Comparison of ENCODE assay signal across 24 mouse cellular contexts in the genomic region with DNA sequence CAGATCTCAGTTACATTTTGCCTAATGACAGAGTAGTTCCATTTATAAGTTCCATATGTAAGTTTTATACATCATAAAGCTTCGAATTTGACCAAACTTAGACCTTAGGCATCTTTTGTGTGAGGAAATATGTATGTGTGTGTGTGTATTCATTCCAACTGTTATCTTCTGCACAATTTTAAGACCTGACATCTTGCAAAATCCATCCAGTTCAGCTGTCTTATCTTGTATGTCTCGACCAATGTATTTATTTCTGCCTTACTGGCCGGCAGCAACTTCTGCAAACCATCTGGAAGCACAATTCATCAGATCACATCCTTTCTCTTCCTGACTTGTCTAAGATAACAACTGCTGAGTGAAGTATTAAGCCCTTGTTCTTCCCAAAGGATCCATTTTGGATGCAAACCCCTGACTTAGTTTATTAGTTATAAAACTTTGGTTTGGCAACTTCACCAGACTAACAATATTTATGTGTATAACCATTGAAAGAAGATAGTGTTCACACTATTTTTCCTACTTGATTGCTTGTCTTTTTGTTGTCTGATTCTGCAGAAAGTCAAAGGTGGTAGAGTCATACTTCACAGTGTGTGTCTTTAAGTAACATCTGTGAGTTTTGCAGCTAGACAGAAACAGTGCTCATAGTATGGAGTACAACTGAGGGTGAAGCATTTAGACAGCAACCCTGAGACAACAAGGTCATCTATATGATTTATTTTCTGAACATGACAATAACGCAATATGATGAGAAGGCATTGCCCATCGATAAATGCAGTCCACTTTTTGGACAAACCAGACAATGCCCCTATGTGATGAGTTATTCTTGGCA.
DNase-seq lines count a peak whose midpoint lies in the region; ATAC-seq and TF ChIP-seq lines count a peak whose summit lies in the region.
"Had no signal": no experiment of that assay in that cellular context is flagged by ENCODE, and none has a peak within 500 bp of the region (broad histone marks: within the 10 kb centered on the region; RNA-seq: fewer than 3 reads in every experiment).

No protein-coding gene starts in this region.

- no peak for TF ChIP-seq POLR2A in limb, embryonic 14.5 days (IDR thresholded peaks at IDR 0.05; ENCODE audit: borderline replicate concordance, extremely low read depth, insufficient read depth, insufficient read length)
- no peak for TF ChIP-seq POLR2A in lung, adult 2 months (IDR thresholded peaks at IDR 0.05; ENCODE audit: borderline replicate concordance, extremely low read depth, low read depth, low read length)
- TF ChIP-seq POLR2A in embryonic fibroblast, embryonic 13.5 days (IDR thresholded peaks at IDR 0.05; ENCODE audit: low read depth, low read length) = no peak

- no peak overlapping the region for H3K9ac ChIP-seq in limb, embryonic 14.5 days (ENCODE audit: low read depth, low read length, severe bottlenecking)
- no peak overlapping the region for H3K9ac ChIP-seq in lung, embryonic 15.5 days
- H3K9ac ChIP-seq: embryonic facial prominence, embryonic 13.5 days; forebrain, embryonic 12.5 days had no signal

- WGBS in limb, embryonic 14.5 days = 58% methylated on average over 5 of the region's 5 CpGs
- WGBS in limb, embryonic 10.5 days = 77% methylated on average over 5 of the region's 5 CpGs
- WGBS in lung, embryonic 15.5 days = 31% methylated on average over 5 of the region's 5 CpGs
- WGBS in lung, adult 2 months = 57% methylated on average over 5 of the region's 5 CpGs

- no peaks in the 10 kb centered on the region for H3K36me3 ChIP-seq in limb, embryonic 14.5 days (ENCODE audit: control insufficient read depth, insufficient read depth, low read length)
- no peaks in the 10 kb centered on the region for H3K36me3 ChIP-seq in limb, embryonic 10.5 days
- no peaks in the 10 kb centered on the region for H3K36me3 ChIP-seq in lung, embryonic 15.5 days
- H3K36me3 ChIP-seq: embryonic facial prominence, embryonic 13.5 days; forebrain, embryonic 10.5 days; forebrain, embryonic 12.5 days had no signal

- DNase-seq in limb, embryonic 14.5 days (ENCODE audit: low spot score) = peak; percentile 6
- DNase-seq in limb, embryonic 10.5 days (ENCODE audit: low spot score) = no peak
- no peak for DNase-seq in lung, adult 2 months
- DNase-seq in retina, postnatal 1 day = peak; percentile 6
- no peak for DNase-seq in retina, embryonic 14.5 days (ENCODE audit: low spot score)
- DNase-seq: adrenal gland, adult 8-10 months; adrenal gland, postnatal 14 days; adrenal gland, postnatal 36 days; cerebellum, adult 11-12 months; cerebellum, adult 2 months; cerebellum, adult 9-10 months; cerebellum, postnatal 10 days; cerebellum, postnatal 25 days had no signal

- no peaks in the 10 kb centered on the region for H3K27me3 ChIP-seq in limb, embryonic 14.5 days (ENCODE audit: control insufficient read depth, insufficient read depth, low read length)
- H3K27me3 ChIP-seq in limb, embryonic 10.5 days (ENCODE audit: low read depth, poor library complexity, severe bottlenecking) = no peaks in the 10 kb centered on the region
- no peaks in the 10 kb centered on the region for H3K27me3 ChIP-seq in lung, embryonic 15.5 days
- H3K27me3 ChIP-seq: embryonic facial prominence, embryonic 13.5 days; forebrain, embryonic 12.5 days; Patski had no signal

- no peak for ATAC-seq in limb, embryonic 14.5 days (ENCODE audit: low FRiP score, low read depth)
- ATAC-seq in lung, embryonic 15.5 days (ENCODE audit: borderline replicate concordance, extremely low read depth, low FRiP score, low TSS enrichment) = peak; percentile 79; the same call in 1 of the 2 replicates
- ATAC-seq in monocyte, adult 5-6 weeks (replicated peaks; ENCODE audit: insufficient number of reproducible peaks, low FRiP score, low TSS enrichment, poor library complexity, severe bottlenecking) = no peak
- ATAC-seq: activated CD4-positive, CD25-positive, alpha-beta regulatory T cell, adult 4 months; forebrain, embryonic 14.5 days; forebrain, embryonic 16.5 days; Patski had no signal

- no peaks in the 10 kb centered on the region for H3K9me3 ChIP-seq in limb, embryonic 14.5 days (ENCODE audit: control insufficient read depth, low read length)
- no peaks in the 10 kb centered on the region for H3K9me3 ChIP-seq in limb, embryonic 10.5 days (replicated peaks)
- no peaks in the 10 kb centered on the region for H3K9me3 ChIP-seq in lung, embryonic 15.5 days
- H3K9me3 ChIP-seq: embryonic facial prominence, embryonic 13.5 days; forebrain, embryonic 10.5 days; forebrain, embryonic 12.5 days had no signal

- no peak for TF ChIP-seq CTCF in lung, adult 2 months (IDR thresholded peaks at IDR 0.05; ENCODE audit: insufficient read depth, low read length)
- TF ChIP-seq CTCF in embryonic fibroblast, embryonic 13.5 days (IDR thresholded peaks at IDR 0.05; ENCODE audit: borderline replicate concordance, insufficient read depth, low read length) = no peak

- no peak overlapping the region for H3K4me2 ChIP-seq in limb, embryonic 14.5 days (replicated peaks; ENCODE audit: low read depth, low read length, severe bottlenecking)
- H3K4me2 ChIP-seq in lung, embryonic 15.5 days = no peak overlapping the region
- H3K4me2 ChIP-seq: embryonic facial prominence, embryonic 13.5 days; forebrain, embryonic 12.5 days had no signal

- H3K4me1 ChIP-seq in limb, embryonic 14.5 days (ENCODE audit: control insufficient read depth, insufficient read depth, low read length) = no peaks in the 10 kb centered on the region
- H3K4me1 ChIP-seq in limb, embryonic 10.5 days = no peaks in the 10 kb centered on the region
- no peaks in the 10 kb centered on the region for H3K4me1 ChIP-seq in lung, embryonic 15.5 days
- H3K4me1 ChIP-seq in lung, adult 2 months (ENCODE audit: control insufficient read depth, insufficient read depth, low read length) = no peaks in the 10 kb centered on the region
- no peaks in the 10 kb centered on the region for H3K4me1 ChIP-seq in embryonic fibroblast, embryonic 13.5 days (ENCODE audit: control insufficient read depth, insufficient read depth, low read length)
- H3K4me1 ChIP-seq: embryonic facial prominence, embryonic 13.5 days; forebrain, embryonic 10.5 days; forebrain, embryonic 12.5 days had no signal

- no peak overlapping the region for H3K4me3 ChIP-seq in limb, embryonic 14.5 days (replicated peaks; ENCODE audit: low read length)
- no peak overlapping the region for H3K4me3 ChIP-seq in limb, embryonic 10.5 days
- H3K4me3 ChIP-seq in lung, embryonic 15.5 days = no peak overlapping the region
- no peak overlapping the region for H3K4me3 ChIP-seq in lung, adult 2 months (replicated peaks; ENCODE audit: extremely low read depth, low read depth, low read length)
- no peak overlapping the region for H3K4me3 ChIP-seq in embryonic fibroblast, embryonic 13.5 days (ENCODE audit: insufficient read depth, low read length)
- H3K4me3 ChIP-seq: embryonic facial prominence, embryonic 13.5 days; erythroblast, embryonic 14.5 days; forebrain, embryonic 10.5 days; forebrain, embryonic 12.5 days had no signal

- no peak overlapping the region for H3K27ac ChIP-seq in limb, embryonic 14.5 days (replicated peaks; ENCODE audit: low read depth, low read length)
- no peak overlapping the region for H3K27ac ChIP-seq in limb, embryonic 10.5 days
- no peak overlapping the region for H3K27ac ChIP-seq in lung, embryonic 15.5 days
- H3K27ac ChIP-seq in embryonic fibroblast, embryonic 13.5 days (ENCODE audit: insufficient read depth, low read length) = peak overlapping the region; percentile 40; the same call in 1 of the 2 replicates
- H3K27ac ChIP-seq: embryonic facial prominence, embryonic 13.5 days; forebrain, embryonic 10.5 days; forebrain, embryonic 12.5 days had no signal

Comparison
In these comparisons a context has a peak if more than half of its experiments do, and no peak if none do; other contexts are left out.
1. DNase-seq: peak in limb, embryonic 14.5 days (single experiment) and retina, postnatal 1 day (single experiment); none in limb, embryonic 10.5 days (single experiment), lung, adult 2 months (single experiment) and retina, embryonic 14.5 days (single experiment).